Mouse (Mus musculus) midbrain, embryonic 13.5 days (tissue): Measurements from ENCODE around the gene Hspa12b. TPM values are rescaled to one million over a fixed set of nuclear protein-coding genes. Genes with fewer than 3 reads are reported as not detected.

ENCODE experiments used
- ATAC-seq: fragments of 200-750 bp; cut with Nextera tagmentation; 2 replicates; pipeline ENCODE4 v1.8.0; 2017; ENCODE audit warnings: mild to moderate bottlenecking, moderate TSS enrichment, moderate library complexity
- H3K27ac ChIP-seq: fragments of 300-500 bp; sonication (generic); 2 replicates; pipeline ENCODE4 v1.5.1; 2015; ENCODE audit warnings: inconsistent platforms, mild to moderate bottlenecking, moderate library complexity
- H3K27me3 ChIP-seq: fragments of 300-500 bp; sonication (generic); 2 replicates; pipeline ENCODE4 v1.6.1; 2015; ENCODE audit warnings: mild to moderate bottlenecking, inconsistent platforms
- H3K36me3 ChIP-seq: fragments of 300-500 bp; sonication (generic); 2 replicates; pipeline ENCODE4 v1.6.1; 2015; ENCODE audit warnings: mild to moderate bottlenecking, inconsistent platforms
- H3K4me1 ChIP-seq: fragments of 300-500 bp; sonication (generic); replicated peaks from 2 replicates; pipeline ENCODE4 v1.6.1; 2015; ENCODE audit warnings: inconsistent platforms
- H3K4me2 ChIP-seq: fragments of 300-500 bp; sonication (generic); replicated peaks from 2 replicates; pipeline ENCODE4 v1.6.1; 2015; ENCODE audit warnings: moderate library complexity, mild to moderate bottlenecking, inconsistent platforms
- H3K4me3 ChIP-seq: fragments of 300-500 bp; sonication (generic); replicated peaks from 2 replicates; pipeline ENCODE4 v1.5.1; 2015; ENCODE audit warnings: mild to moderate bottlenecking, inconsistent platforms
- H3K9ac ChIP-seq: fragments of 300-500 bp; sonication (generic); replicated peaks from 2 replicates; pipeline ENCODE4 v1.6.1; 2015; ENCODE audit warnings: mild to moderate bottlenecking, inconsistent platforms
- H3K9me3 ChIP-seq: fragments of 300-500 bp; sonication (generic); 2 replicates; pipeline ENCODE4 v1.6.1; 2016; ENCODE audit warnings: mild to moderate bottlenecking, inconsistent platforms
- WGBS: fragments of 180-500 bp; shearing (Covaris S2); methylation state at CpG from one replicate; pipeline ENCODE4 v1.1.7; 2015; 5-methylcytosine and 5-hydroxymethylcytosine counted together
- polyA plus RNA-seq: library from polyadenylated mRNA; unstranded; fragments of >200 nt; fragmentation: Nextera tagmentation; extraction: Ambion mirVana; gene quantifications from 2 replicates; pipeline ENCODE4 v1.2.1, GENCODE M21; 2015

Gene Hspa12b
- polyA plus RNA-seq, 1 experiment from 2014 or later = 4.0 TPM

GRCm38 (mm10) chr2:131142592-131142991 lies 15.5 kb downstream of the Hspa12b start:
- WGBS = 30% methylated on average over 18 of the region's 18 CpGs
- ATAC-seq = peak; percentile 57

GRCm38 (mm10) chr2:131143007-131143780 lies 16.1 kb downstream of the Hspa12b start:
- no peak overlapping the region for H3K4me3 ChIP-seq
- 70% methylated on average over 22 of the region's 22 CpGs for WGBS
- H3K27me3 ChIP-seq = no peaks in the 10 kb centered on the region
- H3K9ac ChIP-seq = no peak overlapping the region
- H3K27ac ChIP-seq = no peak overlapping the region
- H3K36me3 ChIP-seq = peaks cover 48% of the 10 kb centered on the region
- peaks cover 5% of the 10 kb centered on the region for H3K4me1 ChIP-seq
- H3K4me2 ChIP-seq = no peak overlapping the region
- ATAC-seq = no peak
- no peaks in the 10 kb centered on the region for H3K9me3 ChIP-seq

More at GRCm38 (mm10) chr2:131142592-131142991, 15.5 kb downstream of the Hspa12b start:
- H3K36me3 ChIP-seq = peaks cover 42% of the 10 kb centered on the region
- no peak overlapping the region for H3K9ac ChIP-seq
- H3K27ac ChIP-seq = no peak overlapping the region
- no peak overlapping the region for H3K4me2 ChIP-seq
- H3K4me1 ChIP-seq = peaks cover 5% of the 10 kb centered on the region
- no peaks in the 10 kb centered on the region for H3K9me3 ChIP-seq
- no peak overlapping the region for H3K4me3 ChIP-seq
- H3K27me3 ChIP-seq = no peaks in the 10 kb centered on the region

GRCm38 (mm10) chr2:131145121-131145520 lies 18.0 kb downstream of the Hspa12b start:
- H3K9ac ChIP-seq = no peak overlapping the region
- ATAC-seq = no peak
- H3K27me3 ChIP-seq = no peaks in the 10 kb centered on the region
- no peaks in the 10 kb centered on the region for H3K9me3 ChIP-seq
- H3K4me2 ChIP-seq = no peak overlapping the region
- 77% methylated on average over 13 of the region's 13 CpGs for WGBS
- H3K27ac ChIP-seq = no peak overlapping the region
- peaks cover 66% of the 10 kb centered on the region for H3K36me3 ChIP-seq
- peaks cover 5% of the 10 kb centered on the region for H3K4me1 ChIP-seq
- H3K4me3 ChIP-seq = no peak overlapping the region

- Histone ChIP-seq H3K27ac (no peak overlapping the region), H3K36me3 (peaks cover 70% of the 10 kb centered on the region), H3K9me3 (no peaks in the 10 kb centered on the region), H3K4me2 (no peak overlapping the region), H3K4me1 (peaks cover 5% of the 10 kb centered on the region), H3K27me3 (no peaks in the 10 kb centered on the region), H3K9ac (no peak overlapping the region), H3K4me3 (no peak overlapping the region)
- WGBS = 94% methylated on average over 2 of the region's 2 CpGs
- ATAC-seq = no peak
These were observed 18.5 kb downstream of the Hspa12b start for GRCm38 (mm10) chr2:131145536-131145935.

- Histone ChIP-seq H3K27ac (no peak overlapping the region), H3K4me1 (peaks cover 5% of the 10 kb centered on the region), H3K4me3 (no peak overlapping the region), H3K27me3 (no peaks in the 10 kb centered on the region), H3K36me3 (peaks cover 79% of the 10 kb centered on the region), H3K9me3 (no peaks in the 10 kb centered on the region), H3K4me2 (no peak overlapping the region), H3K9ac (no peak overlapping the region)
- WGBS = 94% methylated on average over 21 of the region's 21 CpGs
- ATAC-seq = no peak
These were observed 19.3 kb downstream of the Hspa12b start for GRCm38 (mm10) chr2:131146193-131147042.

- H3K4me1 ChIP-seq = peaks cover 5% of the 10 kb centered on the region
- no peak for ATAC-seq
- H3K4me2 ChIP-seq = no peak overlapping the region
- H3K4me3 ChIP-seq = no peak overlapping the region
- 94% methylated on average over 8 of the region's 8 CpGs for WGBS
- no peaks in the 10 kb centered on the region for H3K9me3 ChIP-seq
- H3K27me3 ChIP-seq = no peaks in the 10 kb centered on the region
- H3K27ac ChIP-seq = no peak overlapping the region
- peaks cover 84% of the 10 kb centered on the region for H3K36me3 ChIP-seq
- H3K9ac ChIP-seq = no peak overlapping the region
These were observed 19.9 kb downstream of the Hspa12b start for GRCm38 (mm10) chr2:131147043-131147365.

GRCm38 (mm10) chr2:131148353-131149253 lies 21.5 kb downstream of the Hspa12b start:
- no peak for ATAC-seq
- Histone ChIP-seq H3K4me1 (no peaks in the 10 kb centered on the region), H3K27me3 (no peaks in the 10 kb centered on the region), H3K4me2 (no peak overlapping the region), H3K27ac (no peak overlapping the region), H3K4me3 (no peak overlapping the region), H3K36me3 (peaks cover 93% of the 10 kb centered on the region), H3K9me3 (no peaks in the 10 kb centered on the region), H3K9ac (no peak overlapping the region)
- 89% methylated on average over 8 of the region's 8 CpGs for WGBS

GRCm38 (mm10) chr2:131149254-131149578 lies 22.1 kb downstream of the Hspa12b start:
- peaks cover 90% of the 10 kb centered on the region for H3K36me3 ChIP-seq
- ATAC-seq = no peak
- H3K9ac ChIP-seq = no peak overlapping the region

GRCm38 (mm10) chr2:131152166-131152730 lies 25.2 kb downstream of the Hspa12b start:
- no peak overlapping the region for H3K4me3 ChIP-seq
- no peak overlapping the region for H3K27ac ChIP-seq
- H3K27me3 ChIP-seq = no peaks in the 10 kb centered on the region
- no peaks in the 10 kb centered on the region for H3K9me3 ChIP-seq
- H3K4me2 ChIP-seq = no peak overlapping the region
- H3K4me1 ChIP-seq = peaks cover 15% of the 10 kb centered on the region
- 95% methylated on average over 7 of the region's 7 CpGs for WGBS
- H3K9ac ChIP-seq = no peak overlapping the region
- H3K36me3 ChIP-seq = peaks cover 68% of the 10 kb centered on the region
- ATAC-seq = no peak

More at GRCm38 (mm10) chr2:131149254-131149578, 22.1 kb downstream of the Hspa12b start:
- 90% methylated on average over 3 of the region's 3 CpGs for WGBS
- H3K9me3 ChIP-seq = no peaks in the 10 kb centered on the region
- no peak overlapping the region for H3K4me3 ChIP-seq
- H3K4me1 ChIP-seq = no peaks in the 10 kb centered on the region
- no peak overlapping the region for H3K4me2 ChIP-seq
- H3K27me3 ChIP-seq = no peaks in the 10 kb centered on the region
- H3K27ac ChIP-seq = no peak overlapping the region

GRCm38 (mm10) chr2:131154036-131154435 lies 27.0 kb downstream of the Hspa12b start:
- no peak for ATAC-seq

GRCm38 (mm10) chr2:131156987-131157386 lies 29.9 kb downstream of the Hspa12b start:
- H3K4me2 ChIP-seq = no peak overlapping the region; the same call in 1 of the 2 replicates
- peaks cover 22% of the 10 kb centered on the region for H3K36me3 ChIP-seq
- H3K4me1 ChIP-seq = peaks cover 44% of the 10 kb centered on the region
- H3K27me3 ChIP-seq = no peaks in the 10 kb centered on the region
- no peak overlapping the region for H3K9ac ChIP-seq
- H3K4me3 ChIP-seq = no peak overlapping the region
- ATAC-seq = no peak
- H3K27ac ChIP-seq = no peak overlapping the region
- H3K9me3 ChIP-seq = no peaks in the 10 kb centered on the region
- 97% methylated on average over 7 of the region's 7 CpGs for WGBS

More at GRCm38 (mm10) chr2:131154036-131154435, 27.0 kb downstream of the Hspa12b start:
- Histone ChIP-seq H3K27me3 (no peaks in the 10 kb centered on the region), H3K9ac (no peak overlapping the region), H3K27ac (no peak overlapping the region), H3K36me3 (peaks cover 50% of the 10 kb centered on the region), H3K4me2 (no peak overlapping the region), H3K9me3 (no peaks in the 10 kb centered on the region), H3K4me3 (no peak overlapping the region), H3K4me1 (peaks cover 33% of the 10 kb centered on the region)
- 87% methylated on average over 4 of the region's 4 CpGs for whole genome bisulfite sequencing
